Mouse (Mus musculus): ENCODE results near the gene Ncl.
A peak's percentile ranks its signal among the peaks of the same experiment; 100 is the strongest.

GRCm38 (mm10) chr1:86350576-86350975, 8.6 kb downstream of the Ncl start:
- TF ChIP-seq MAFK (IDR thresholded peaks at IDR 0.05; ENCODE audit: borderline replicate concordance, low read depth, low read length) (no peak), RAD21 (IDR thresholded peaks at IDR 0.05; ENCODE audit: low read depth, low read length) (no peak), RCOR1 (IDR thresholded peaks at IDR 0.05; ENCODE audit: low read depth, low read length) (no peak), CTCF (IDR thresholded peaks at IDR 0.05 in 2 of 3, conservative IDR thresholded peaks at IDR 0.05 in 1 of 3; ENCODE audit: control insufficient read depth in 1 of 3, insufficient read depth in 1 of 3, low read depth in 2 of 3, low read length in 3 of 3, poor library complexity in 1 of 3, severe bottlenecking in 1 of 3) (no peak), MXI1 (IDR thresholded peaks at IDR 0.05; ENCODE audit: low read depth, low read length) (no peak), NELFE (IDR thresholded peaks at IDR 0.05; ENCODE audit: low read depth, low read length) (no peak), BHLHE40 (IDR thresholded peaks at IDR 0.05; ENCODE audit: borderline replicate concordance, low read depth, low read length) (no peak), USF1 (IDR thresholded peaks at IDR 0.05; ENCODE audit: low read depth, low read length) (no peak), CHD2 (IDR thresholded peaks at IDR 0.05; ENCODE audit: low read length) (no peak), ZMIZ1 (IDR thresholded peaks at IDR 0.05; ENCODE audit: low read depth, low read length) (0 out of 2 replicates have a peak, but pooled peaks have one; percentile 17)
